Mouse (Mus musculus) layer of hippocampus, adult 18-20 months (tissue): ENCODE results near the gene Xpr1. TPM values are rescaled to one million over a fixed set of nuclear protein-coding genes. Genes with fewer than 3 reads are reported as not detected.

Experiments
- DNase-seq, 2 experiments: peaks; one replicate each; pipeline ENCODE4 v3.0.0; 2022; ENCODE audit warnings: low spot score in 2 of 2
- microRNA-seq, 2 experiments: library from miRNA; unstranded; fragments of <30 nt; microRNA quantifications; one replicate each; pipeline ENCODE4 v1.2.0; 2021
- total RNA-seq, 2 experiments: library from RNA; stranded (reverse); gene quantifications; 2 replicates each; pipeline ENCODE4 v1.2.3; 2021

The Xpr1 gene
- total RNA-seq, 2 experiments from 2014 or later, result 83.2 to 86.2 TPM

GRCm38 (mm10) chr1:155232786-155233185 lies 184.4 kb downstream of the Xpr1 start:
- DNase-seq, result no peak

GRCm38 (mm10) chr1:155232385-155232784 lies 184.8 kb downstream of the Xpr1 start:
- no peak for DNase-seq

- no peak for DNase-seq
Measured at GRCm38 (mm10) chr1:155229464-155230411, 187.5 kb downstream of the Xpr1 start.

Small RNAs within 50 kb of the gene (microRNA-seq; reads per million reads assigned to microRNA genes)
- 0 reads per million in 2 experiments for gene Gm22569

Other genes with a start within 250 kb of the Xpr1 start
- gene BC034090, start 173.0 kb downstream of the Xpr1 start, total RNA-seq, result 1 to 10 TPM; 5.9 to 7.6 TPM
- 100 to 1,000 TPM; 102 to 107 TPM for gene Acbd6, start 140.7 kb upstream of the Xpr1 start, total RNA-seq